Mouse (Mus musculus): ENCODE results near the gene Rabep2.
A peak's percentile ranks its signal among the peaks of the same experiment; 100 is the strongest.

Rabep2 gene

DNA sequence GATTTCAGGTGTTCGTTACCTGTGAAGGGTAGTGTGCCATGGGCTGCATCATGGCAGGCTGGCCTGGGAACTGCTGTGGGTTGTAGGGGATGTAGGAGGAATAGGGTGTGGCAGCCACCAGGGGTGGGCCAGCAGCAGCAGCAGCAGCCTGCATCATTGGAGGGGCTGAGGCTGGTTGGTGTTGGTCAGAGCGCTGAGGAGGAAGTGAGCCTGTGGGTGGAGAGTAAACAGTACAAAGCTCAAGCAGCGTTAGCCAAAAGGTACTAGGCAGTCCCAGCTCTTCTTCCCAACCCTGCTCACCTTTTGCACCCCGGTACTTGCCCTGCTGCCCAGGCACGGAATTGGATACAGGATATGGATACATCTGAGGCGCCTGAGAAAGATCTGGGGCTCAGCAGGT is 65.6 kb downstream of the Rabep2 start:
- DNase-seq (ENCODE audit: low spot score) = peak; percentile 26

DNA sequence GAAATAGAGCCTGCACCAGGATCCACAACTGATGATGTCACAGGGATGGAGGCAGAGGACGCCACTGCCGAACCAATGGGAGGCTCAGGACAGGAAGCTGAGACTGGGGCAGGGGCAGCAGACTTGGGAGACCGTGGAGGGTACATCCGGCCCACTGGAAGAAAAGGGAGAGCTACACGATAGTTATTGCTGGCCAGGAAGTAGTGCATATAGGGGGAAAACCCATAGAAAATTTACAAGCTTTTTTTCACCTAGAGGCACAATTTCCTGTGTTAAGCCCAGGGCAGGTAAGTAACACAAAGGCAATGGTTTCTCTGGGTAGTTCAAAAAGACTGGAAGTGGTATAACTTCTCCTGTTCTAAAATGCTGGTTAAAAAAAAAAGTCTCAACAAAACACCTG is 67.9 kb downstream of the Rabep2 start:
- no peak for DNase-seq (ENCODE audit: low spot score)

DNA sequence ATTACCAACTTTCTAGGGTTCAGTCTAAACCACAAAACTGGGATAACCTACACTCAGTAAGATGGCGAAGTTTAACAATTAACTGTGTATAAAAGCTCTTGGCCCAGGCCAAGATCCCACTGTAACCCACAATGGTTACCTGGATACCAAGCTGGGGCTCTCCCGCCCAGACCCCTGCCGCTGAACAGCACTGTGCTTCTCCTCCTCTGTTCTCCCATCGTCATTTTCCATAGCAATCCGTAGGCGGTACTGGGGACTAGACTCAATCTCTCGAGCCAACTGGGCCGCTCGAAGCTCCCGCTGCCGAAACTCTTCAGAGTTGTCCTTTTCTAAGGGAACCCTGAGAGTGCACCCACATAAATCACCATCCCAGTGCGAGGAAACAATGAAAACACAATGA is 69.4 kb downstream of the Rabep2 start:
- no peak for DNase-seq (ENCODE audit: low spot score)

All from yolk sac, embryonic 10.5 days (tissue).